Mouse (Mus musculus) erythroblast, embryonic 14.5 days (primary cell): ENCODE data around the gene Tenm4.

Experiments used
- GATA1 ChIP-seq: IDR thresholded peaks from 2 replicates; pipeline ENCODE4 v1.6.1; 2012; ENCODE audit warnings: low read length, inconsistent platforms, mixed read lengths
- TAL1 ChIP-seq: IDR thresholded peaks from 3 replicates; pipeline ENCODE4 v1.6.1; 2012; ENCODE audit warnings: low read length, inconsistent platforms, mixed read lengths

- TF ChIP-seq GATA1 = no peak
- TF ChIP-seq TAL1 = no peak
Observed at GRCm38 (mm10) chr7:96838926-96839325, 667.9 kb downstream of the Tenm4 start.
